Mouse (Mus musculus): ENCODE data around the gene Med14.

The Med14 gene

GRCm38 (mm10) chrX:12673054-12673775 lies 88.7 kb downstream of the Med14 start, which contains the start of gene 1810030O07Rik:
1810030O07Rik (minus strand) TSS chrX:12673668.
- DNase-seq (ENCODE audit: extremely low read depth, low read depth): peak; percentile 88

- no peak for DNase-seq (ENCODE audit: extremely low read depth, low read depth)
These were observed 108.0 kb downstream of the Med14 start for GRCm38 (mm10) chrX:12653879-12654278.

GRCm38 (mm10) chrX:12651906-12652305 lies 110.0 kb downstream of the Med14 start:
- no peak for DNase-seq (ENCODE audit: extremely low read depth, low read depth)

GRCm38 (mm10) chrX:12645531-12646304 lies 116.2 kb downstream of the Med14 start:
- no peak for DNase-seq (ENCODE audit: extremely low read depth, low read depth)

GRCm38 (mm10) chrX:12644976-12645375 lies 116.9 kb downstream of the Med14 start:
- no peak for DNase-seq (ENCODE audit: extremely low read depth, low read depth)

All from MEL-GATA-1-ER (cell line).